Mouse (Mus musculus): Measurements from ENCODE around the gene Spef1.

Spef1 gene

GRCm38 (mm10) chr2:131140533-131140905 lies 46.6 kb downstream of the Spef1 start:
- no peak for DNase-seq

GRCm38 (mm10) chr2:131139886-131140532 lies 47.1 kb downstream of the Spef1 start:
- DNase-seq: no peak

GRCm38 (mm10) chr2:131139287-131139686 lies 47.8 kb downstream of the Spef1 start:
- no peak for DNase-seq

- DNase-seq: no peak
These were observed 48.3 kb downstream of the Spef1 start for GRCm38 (mm10) chr2:131138760-131139159.

- no peak for DNase-seq
These were observed 48.8 kb downstream of the Spef1 start for GRCm38 (mm10) chr2:131138296-131138695.

GRCm38 (mm10) chr2:131135521-131136139 lies 51.5 kb downstream of the Spef1 start:
- no peak for DNase-seq

- no peak for DNase-seq
These were observed 52.2 kb downstream of the Spef1 start for GRCm38 (mm10) chr2:131134826-131135400.

- DNase-seq: no peak
These were observed 52.7 kb downstream of the Spef1 start for GRCm38 (mm10) chr2:131134381-131134780.

GRCm38 (mm10) chr2:131132930-131133547 lies 54.0 kb downstream of the Spef1 start, which contains the start of gene Gm11037:
Gene Gm11037, plus strand, starts transcription at chr2:131133497.
- no peak for DNase-seq

- DNase-seq: no peak
These were observed 54.8 kb downstream of the Spef1 start for GRCm38 (mm10) chr2:131132111-131132888.

GRCm38 (mm10) chr2:131130849-131131248 lies 56.2 kb downstream of the Spef1 start:
- DNase-seq: no peak

- DNase-seq: no peak
These were observed 57.2 kb downstream of the Spef1 start for GRCm38 (mm10) chr2:131129836-131130235.

- DNase-seq: no peak
These were observed 58.4 kb downstream of the Spef1 start for GRCm38 (mm10) chr2:131128636-131129157.

GRCm38 (mm10) chr2:131128211-131128610 lies 58.9 kb downstream of the Spef1 start:
- no peak for DNase-seq

GRCm38 (mm10) chr2:131127161-131127730 lies 59.8 kb downstream of the Spef1 start, which contains the start of gene Hspa12b:
Gene Hspa12b, plus strand, starts transcription at chr2:131127280.
- DNase-seq: no peak

GRCm38 (mm10) chr2:131125964-131126815 lies 60.9 kb downstream of the Spef1 start:
- no peak for DNase-seq

- no peak for DNase-seq
These were observed 61.7 kb downstream of the Spef1 start for GRCm38 (mm10) chr2:131125157-131125963.

GRCm38 (mm10) chr2:131124166-131124565 lies 62.9 kb downstream of the Spef1 start:
- peak; percentile 54 for DNase-seq

Data from layer of hippocampus, adult 9-11 months (tissue).